Mouse (Mus musculus) G1E (cell line): ENCODE measurements around the gene Gm21905.

Source experiments
- CTCF ChIP-seq: IDR thresholded peaks from 2 replicates; pipeline ENCODE4 v1.5.1; 2012; ENCODE audit warnings: low read depth, low read length, inconsistent platforms, mixed read lengths
- GATA1 ChIP-seq: IDR thresholded peaks from 2 replicates; pipeline ENCODE4 v1.6.1; 2012; ENCODE audit warnings: borderline replicate concordance, low read length, inconsistent platforms, mixed read lengths
- GATA2 ChIP-seq: IDR thresholded peaks from 2 replicates; pipeline ENCODE4 v1.6.1; 2012; ENCODE audit warnings: low read depth, low read length, inconsistent platforms, borderline replicate concordance
- POLR2AphosphoS5 ChIP-seq: IDR thresholded peaks from 2 replicates; pipeline ENCODE4 v1.6.1; 2012; ENCODE audit warnings: low read depth, low read length, inconsistent platforms; ENCODE audit not compliant: insufficient replicate concordance
- TAL1 ChIP-seq: conservative IDR thresholded peaks from 2 replicates; pipeline ENCODE4 v1.6.1; 2012; ENCODE audit warnings: low read depth, low read length, inconsistent platforms, mixed read lengths

DNA sequence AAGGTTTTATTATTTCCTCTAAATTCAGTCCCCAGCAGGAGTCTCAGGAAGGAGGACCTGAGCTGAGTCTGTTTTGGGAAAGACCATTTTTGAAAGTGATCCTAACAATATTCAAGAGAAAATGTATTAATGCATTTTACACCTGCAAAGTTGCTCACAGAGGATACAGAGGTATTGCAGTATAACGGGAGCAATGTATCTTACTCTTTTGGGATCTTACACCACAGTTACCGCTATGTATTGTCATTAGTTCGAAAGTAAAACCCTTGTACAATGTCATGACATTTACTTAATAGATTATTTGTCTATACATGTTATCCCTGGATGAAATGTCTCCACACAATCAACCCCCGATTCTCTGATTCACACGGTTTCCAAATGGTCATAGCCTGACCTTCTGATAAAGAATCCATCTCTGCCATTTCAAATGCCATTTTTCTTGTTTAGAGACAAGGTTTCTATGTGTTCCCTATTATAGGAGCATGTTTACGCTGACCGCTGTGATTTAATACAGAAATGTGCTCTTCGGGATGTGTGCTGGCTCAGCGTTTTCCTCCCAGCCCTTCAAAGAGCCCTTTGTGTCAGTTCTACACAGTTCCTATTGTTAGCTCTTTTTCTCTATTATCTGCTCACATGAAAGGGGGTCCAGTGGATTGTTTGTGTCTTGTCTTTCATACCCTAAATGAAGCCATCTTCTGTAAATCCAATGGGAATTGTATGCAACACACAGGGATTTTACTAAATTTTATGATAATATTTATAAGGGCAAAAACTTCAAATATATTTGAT is 61.6 kb downstream of the Gm21905 start:
- TF ChIP-seq GATA1, result no peak
- TF ChIP-seq CTCF, result no peak
- TF ChIP-seq TAL1, result no peak
- no peak for TF ChIP-seq POLR2AphosphoS5
- TF ChIP-seq GATA2, result no peak
